Mouse (Mus musculus) 3134 (cell line): ENCODE data around the gene Uba1.
"Not testable (repeated sequence)": the region's sequence is repeated elsewhere in the genome, so short reads cannot be mapped to it uniquely, and the experiment has no call there.

Experiments
- DNase-seq: peaks from one replicate; pipeline ENCODE4 v3.0.0-alpha.2; 2011; ENCODE audit warnings: low spot score; ENCODE audit not compliant: insufficient read length; ENCODE audit errors: extremely low read depth

Uba1 gene

GRCm38 (mm10) chrX:20705083-20705402 is 46.9 kb downstream of the Uba1 start:
- DNase-seq = no peak

GRCm38 (mm10) chrX:20728681-20729080 is 70.6 kb downstream of the Uba1 start:
- DNase-seq = no peak

GRCm38 (mm10) chrX:20730048-20730447 is 71.9 kb downstream of the Uba1 start:
- DNase-seq = not testable (repeated sequence)
